ENCODE assay signal across 10 mouse cellular contexts in genomic region chr10:11787240-11787639, GRCm38 (mm10).
"Had no signal": no experiment of that assay in that cellular context is flagged by ENCODE, and none has a peak within 500 bp of the region (broad histone marks: within the 10 kb centered on the region; RNA-seq: fewer than 3 reads in every experiment).

No protein-coding gene starts in this region.

- H3K4me3 ChIP-seq: limb, embryonic 10.5 days; liver, embryonic 15.5 days; midbrain, embryonic 15.5 days; neural tube, embryonic 12.5 days had no signal

- H3K27ac ChIP-seq: limb, embryonic 10.5 days; liver, embryonic 15.5 days; midbrain, embryonic 15.5 days; neural tube, embryonic 12.5 days had no signal

- DNase-seq: kidney, adult 8-10 months; kidney, postnatal 25 days; lung, adult 2 months; lung, postnatal 36 days had no signal

- ATAC-seq: intestine, postnatal 0 days; lung, postnatal 0 days; midbrain, embryonic 15.5 days had no signal
